ENCODE assay signal across 22 mouse cellular contexts in the genomic region with DNA sequence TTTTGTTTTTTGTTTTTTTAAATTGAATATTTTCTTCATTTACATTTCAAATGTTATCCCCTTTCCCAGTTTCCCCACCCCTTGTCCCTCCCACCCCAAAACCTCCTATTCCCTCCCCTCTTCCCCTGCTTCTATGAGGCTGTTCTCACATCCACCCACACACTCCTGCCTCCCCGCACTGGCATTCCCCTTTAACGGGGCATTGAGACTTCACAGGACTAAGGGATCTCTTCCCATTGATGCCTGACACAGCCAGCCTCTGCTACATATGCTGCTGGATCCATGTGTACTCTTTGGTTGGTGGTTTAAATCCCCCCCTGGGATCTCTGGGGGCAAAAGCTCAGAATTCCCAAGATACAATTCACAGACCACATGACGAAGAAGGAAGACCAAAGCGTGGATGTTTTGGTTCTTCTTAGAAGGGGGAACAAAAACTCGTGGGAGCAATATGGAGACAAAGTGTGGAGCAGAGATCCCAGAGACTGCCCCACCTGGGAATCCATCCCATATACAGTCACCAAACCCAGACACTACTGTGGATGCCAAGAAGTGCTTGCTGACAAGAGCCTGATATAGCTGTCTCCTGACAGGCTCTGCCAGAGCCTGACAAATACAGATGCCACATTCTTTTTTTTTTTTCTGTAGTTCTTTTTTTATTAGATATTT. TPM values are rescaled to one million over a fixed set of nuclear protein-coding genes. Genes with fewer than 3 reads are reported as not detected.
DNase-seq lines count a peak whose midpoint lies in the region; ATAC-seq and TF ChIP-seq lines count a peak whose summit lies in the region.
"Had no signal": no experiment of that assay in that cellular context is flagged by ENCODE, and none has a peak within 500 bp of the region (broad histone marks: within the 10 kb centered on the region; RNA-seq: fewer than 3 reads in every experiment).

No protein-coding gene starts in this region.

- ATAC-seq in hindbrain, postnatal 0 days, result no peak
- ATAC-seq: activated CD4-positive, CD25-positive, alpha-beta regulatory T cell, adult 4 months; Patski had no signal

- no peaks in the 10 kb centered on the region for H3K9me3 ChIP-seq in hindbrain, postnatal 0 days (ENCODE audit: low read length)
- H3K9me3 ChIP-seq: embryonic facial prominence, embryonic 13.5 days; forebrain, embryonic 12.5 days; hindbrain, embryonic 13.5 days had no signal

- no peaks in the 10 kb centered on the region for H3K27me3 ChIP-seq in hindbrain, postnatal 0 days (ENCODE audit: insufficient read depth, low read length)
- H3K27me3 ChIP-seq: CH12.LX; embryonic facial prominence, embryonic 13.5 days; forebrain, embryonic 12.5 days; hindbrain, embryonic 13.5 days had no signal

- no peak overlapping the region for H3K4me2 ChIP-seq in hindbrain, postnatal 0 days (ENCODE audit: low read depth, low read length)
- H3K4me2 ChIP-seq: embryonic facial prominence, embryonic 13.5 days; forebrain, embryonic 12.5 days; hindbrain, embryonic 13.5 days had no signal

- no peak overlapping the region for H3K4me3 ChIP-seq in hindbrain, postnatal 0 days (ENCODE audit: low read length)
- H3K4me3 ChIP-seq: embryonic facial prominence, embryonic 13.5 days; forebrain, embryonic 12.5 days; hindbrain, embryonic 13.5 days had no signal

- no peak for TF ChIP-seq CTCF in hindbrain, postnatal 0 days (IDR thresholded peaks at IDR 0.05; ENCODE audit: low read depth)

- intact Hi-C loops in left cerebral cortex, postnatal 4 days (cut with DNase I), result no loop called here

- no peaks in the 10 kb centered on the region for H3K4me1 ChIP-seq in hindbrain, postnatal 0 days (ENCODE audit: insufficient read depth, low read length)
- H3K4me1 ChIP-seq: embryonic facial prominence, embryonic 13.5 days; forebrain, embryonic 12.5 days; hindbrain, embryonic 13.5 days had no signal

- 72% methylated on average over 5 of the region's 5 CpGs for WGBS in hindbrain, postnatal 0 days

- H3K9ac ChIP-seq in hindbrain, postnatal 0 days (replicated peaks; ENCODE audit: low read length), result no peak overlapping the region
- H3K9ac ChIP-seq: embryonic facial prominence, embryonic 13.5 days; forebrain, embryonic 12.5 days; hindbrain, embryonic 13.5 days had no signal

- H3K27ac ChIP-seq in hindbrain, postnatal 0 days, result no peak overlapping the region
- H3K27ac ChIP-seq: embryonic facial prominence, embryonic 13.5 days; forebrain, embryonic 12.5 days; hindbrain, embryonic 13.5 days had no signal

- no peaks in the 10 kb centered on the region for H3K36me3 ChIP-seq in hindbrain, postnatal 0 days (ENCODE audit: insufficient read depth, low read length)
- H3K36me3 ChIP-seq: embryonic facial prominence, embryonic 13.5 days; forebrain, embryonic 12.5 days; hindbrain, embryonic 13.5 days had no signal

- peak; percentile 24 to 28 for DNase-seq in frontal cortex, adult 2 months (ENCODE audit: extremely low spot score in 1 of 2, low spot score in 1 of 2)
- no peak for DNase-seq in frontal cortex, postnatal 14 days (ENCODE audit: low spot score in 2 of 2)
- peak; percentile 8 to 16 for DNase-seq in left cerebral cortex, adult 9 months (ENCODE audit: low spot score in 2 of 2)
- no peak for DNase-seq in left cerebral cortex, postnatal 4 days
- peak; percentile 11 to 18 for DNase-seq in right cerebral cortex, postnatal 36 days (ENCODE audit: low spot score in 2 of 2)
- no peak for DNase-seq in right cerebral cortex, postnatal 14 days
- no peak for DNase-seq in hindbrain, postnatal 0 days (ENCODE audit: low spot score)
- DNase-seq: adrenal gland, postnatal 14 days; cerebellum, adult 18-20 months; cerebellum, adult 9-11 months; cerebellum, postnatal 36 days; gastrocnemius, postnatal 36 days; heart, adult 11 months; heart, postnatal 14 days had no signal

RNA-seq across cellular contexts. Expression of gene Fam81b, which starts 40.4 kb away (rescaled TPM):
- 0.29 and 0.38 TPM in 2 replicates for polyA plus RNA-seq in frontal cortex, adult 2 months (2012; rRNA removed)
- total RNA-seq in left cerebral cortex, postnatal 4 days (2021), result under 1 TPM in 1 of 2 experiments, not detected in 1; 0.26 TPM
- not detected in 2 replicates for total RNA-seq in hindbrain, postnatal 0 days (2014; rRNA removed)
- 1.2 and 1.3 TPM in 2 replicates for polyA plus RNA-seq in hindbrain, postnatal 0 days (2015; fragmentation: Nextera tagmentation; extraction: Ambion mirVana)
- total RNA-seq: adrenal gland, adult 18-20 months; adrenal gland, postnatal 14 days; CH12.LX; gastrocnemius, postnatal 36 days; heart, postnatal 14 days had no signal
- polyA plus RNA-seq: activated CD4-positive, CD25-positive, alpha-beta regulatory T cell, adult 4 months; embryonic facial prominence, embryonic 13.5 days; heart, embryonic 14.5 days; Patski had no signal

Comparison
In these comparisons a context has a peak if more than half of its experiments do, and no peak if none do; other contexts are left out.
1. DNase-seq: peak in frontal cortex, adult 2 months (2 of 2), left cerebral cortex, adult 9 months (2 of 2) and right cerebral cortex, postnatal 36 days (2 of 2); none in frontal cortex, postnatal 14 days (0 of 2), left cerebral cortex, postnatal 4 days (single experiment), right cerebral cortex, postnatal 14 days (single experiment) and hindbrain, postnatal 0 days (single experiment).